Mouse (Mus musculus): ENCODE data around the gene Gpatch3.

DNA sequence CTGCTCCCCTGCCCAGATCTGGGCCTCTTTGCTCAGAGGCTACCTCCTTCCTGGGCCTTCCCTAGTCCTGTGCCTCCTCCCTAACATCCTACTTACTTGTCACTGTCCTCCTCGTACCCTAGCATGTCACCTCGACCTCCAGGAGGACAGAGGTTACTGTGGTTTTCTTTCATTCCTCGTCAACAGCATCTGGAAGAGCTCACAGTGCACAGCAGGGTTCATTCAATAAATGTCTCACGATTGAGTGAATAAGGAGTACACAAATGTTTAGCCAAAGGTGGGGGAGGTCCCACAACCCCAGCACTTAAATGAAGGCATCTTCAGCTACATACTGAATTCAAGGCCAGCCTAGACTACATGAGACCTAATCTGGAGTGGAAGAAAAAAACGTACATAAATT, 51.7 kb downstream of the Gpatch3 start:
- no peak for TF ChIP-seq CTCF (IDR thresholded peaks at IDR 0.05; ENCODE audit: borderline replicate concordance, control insufficient read depth, extremely low read depth, insufficient read depth, low read length, poor library complexity)
- TF ChIP-seq POLR2A (IDR thresholded peaks at IDR 0.05; ENCODE audit: control insufficient read depth, extremely low read depth, insufficient read depth, low read length, poor library complexity) = no peak
